Mouse (Mus musculus) hindbrain, embryonic 13.5 days (tissue): ENCODE data around the gene Phyhipl. TPM values are rescaled to one million over a fixed set of nuclear protein-coding genes. Genes with fewer than 3 reads are reported as not detected.

ENCODE experiments used
- ATAC-seq: fragments of 200-750 bp; cut with Nextera tagmentation; 2 replicates; pipeline ENCODE4 v1.8.0; 2017; ENCODE audit warnings: moderate TSS enrichment; ENCODE audit not compliant: low FRiP score
- H3K27ac ChIP-seq: fragments of 300-500 bp; sonication (generic); 2 replicates; pipeline ENCODE4 v1.5.1; 2015; ENCODE audit warnings: inconsistent platforms, mild to moderate bottlenecking, moderate library complexity
- H3K27me3 ChIP-seq: fragments of 300-500 bp; sonication (generic); 2 replicates; pipeline ENCODE4 v1.6.1; 2015; ENCODE audit warnings: mild to moderate bottlenecking, inconsistent platforms
- H3K36me3 ChIP-seq: fragments of 300-500 bp; sonication (generic); 2 replicates; pipeline ENCODE4 v1.6.1; 2015; ENCODE audit warnings: mild to moderate bottlenecking, inconsistent platforms
- H3K4me1 ChIP-seq: fragments of 300-500 bp; sonication (generic); replicated peaks from 2 replicates; pipeline ENCODE4 v1.6.1; 2015; ENCODE audit warnings: inconsistent platforms
- H3K4me2 ChIP-seq: fragments of 300-500 bp; sonication (generic); 2 replicates; pipeline ENCODE4 v1.6.1; 2015; ENCODE audit warnings: inconsistent platforms, mild to moderate bottlenecking, moderate library complexity
- H3K4me3 ChIP-seq: fragments of 300-500 bp; sonication (generic); 2 replicates; pipeline ENCODE4 v1.5.1; 2015; ENCODE audit warnings: mild to moderate bottlenecking, inconsistent platforms
- H3K9ac ChIP-seq: fragments of 300-500 bp; sonication (generic); 2 replicates; pipeline ENCODE4 v1.6.1; 2015; ENCODE audit warnings: mild to moderate bottlenecking, inconsistent platforms
- H3K9me3 ChIP-seq: fragments of 300-500 bp; sonication (generic); 2 replicates; pipeline ENCODE4 v1.6.1; 2016; ENCODE audit warnings: inconsistent platforms
- WGBS: fragments of 180-500 bp; shearing (Covaris S2); methylation state at CpG from one replicate; pipeline ENCODE4 v1.1.7; 2015; 5-methylcytosine and 5-hydroxymethylcytosine counted together
- polyA plus RNA-seq: library from polyadenylated mRNA; unstranded; fragments of >200 nt; fragmentation: Nextera tagmentation; extraction: Ambion mirVana; gene quantifications from 2 replicates; pipeline ENCODE4 v1.2.1, GENCODE M21; 2015

The Phyhipl gene
- polyA plus RNA-seq, 1 experiment from 2014 or later: 252 TPM

DNA sequence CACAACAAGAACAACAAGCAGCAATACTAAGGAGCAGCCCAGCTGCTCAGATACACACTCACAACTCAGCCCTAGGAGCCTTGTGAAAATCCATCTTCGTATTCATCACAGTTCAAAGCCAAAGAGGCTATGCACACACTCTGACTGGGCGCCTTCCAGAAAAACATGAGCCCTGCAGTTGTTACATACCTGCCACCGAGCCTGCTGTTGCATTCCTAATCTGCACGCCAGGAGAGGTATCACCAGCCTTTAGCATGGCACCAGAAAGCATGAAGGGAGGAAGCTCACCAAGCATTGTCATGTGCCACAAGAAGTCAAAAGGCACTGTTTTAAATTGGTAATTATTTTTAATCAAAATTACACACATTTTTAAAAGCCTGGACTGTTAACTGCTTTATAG, 1.1 kb downstream of the Phyhipl start:
- Histone ChIP-seq H3K4me1 (peaks cover 34% of the 10 kb centered on the region), H3K27me3 (no peaks in the 10 kb centered on the region), H3K4me3 (no peak overlapping the region), H3K4me2 (no peak overlapping the region), H3K9ac (no peak overlapping the region), H3K36me3 (no peaks in the 10 kb centered on the region), H3K9me3 (no peaks in the 10 kb centered on the region), H3K27ac (no peak overlapping the region)
- WGBS: 81% methylated on average over 4 of the region's 4 CpGs
- no peak for ATAC-seq

DNA sequence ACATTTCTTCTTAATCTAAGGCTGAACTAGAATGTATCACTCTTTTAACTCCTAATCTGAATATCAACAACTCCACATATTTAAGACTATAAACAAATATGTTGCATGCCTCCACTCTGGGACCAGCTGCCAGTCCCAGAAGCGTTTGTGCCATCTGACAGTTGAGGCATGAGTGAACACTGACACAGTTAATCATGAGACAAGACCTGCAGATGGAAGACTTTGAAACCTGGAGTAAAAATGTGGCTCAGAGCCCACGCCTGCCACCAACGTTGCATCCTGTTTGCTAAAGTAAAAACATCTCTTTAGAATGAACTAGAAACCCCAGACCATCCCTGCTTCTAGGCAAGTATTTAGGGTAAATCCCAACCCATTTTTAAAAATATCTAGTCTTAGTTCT, 1.6 kb downstream of the Phyhipl start:
- peaks cover 34% of the 10 kb centered on the region for H3K4me1 ChIP-seq
- no peak for ATAC-seq
- no peak overlapping the region for H3K27ac ChIP-seq
- no peak overlapping the region for H3K4me2 ChIP-seq
- H3K9me3 ChIP-seq: no peaks in the 10 kb centered on the region
- H3K27me3 ChIP-seq: no peaks in the 10 kb centered on the region
- no peaks in the 10 kb centered on the region for H3K36me3 ChIP-seq
- no peak overlapping the region for H3K9ac ChIP-seq
- whole genome bisulfite sequencing: 61% methylated on average over 3 of the region's 3 CpGs
- H3K4me3 ChIP-seq: no peak overlapping the region

DNA sequence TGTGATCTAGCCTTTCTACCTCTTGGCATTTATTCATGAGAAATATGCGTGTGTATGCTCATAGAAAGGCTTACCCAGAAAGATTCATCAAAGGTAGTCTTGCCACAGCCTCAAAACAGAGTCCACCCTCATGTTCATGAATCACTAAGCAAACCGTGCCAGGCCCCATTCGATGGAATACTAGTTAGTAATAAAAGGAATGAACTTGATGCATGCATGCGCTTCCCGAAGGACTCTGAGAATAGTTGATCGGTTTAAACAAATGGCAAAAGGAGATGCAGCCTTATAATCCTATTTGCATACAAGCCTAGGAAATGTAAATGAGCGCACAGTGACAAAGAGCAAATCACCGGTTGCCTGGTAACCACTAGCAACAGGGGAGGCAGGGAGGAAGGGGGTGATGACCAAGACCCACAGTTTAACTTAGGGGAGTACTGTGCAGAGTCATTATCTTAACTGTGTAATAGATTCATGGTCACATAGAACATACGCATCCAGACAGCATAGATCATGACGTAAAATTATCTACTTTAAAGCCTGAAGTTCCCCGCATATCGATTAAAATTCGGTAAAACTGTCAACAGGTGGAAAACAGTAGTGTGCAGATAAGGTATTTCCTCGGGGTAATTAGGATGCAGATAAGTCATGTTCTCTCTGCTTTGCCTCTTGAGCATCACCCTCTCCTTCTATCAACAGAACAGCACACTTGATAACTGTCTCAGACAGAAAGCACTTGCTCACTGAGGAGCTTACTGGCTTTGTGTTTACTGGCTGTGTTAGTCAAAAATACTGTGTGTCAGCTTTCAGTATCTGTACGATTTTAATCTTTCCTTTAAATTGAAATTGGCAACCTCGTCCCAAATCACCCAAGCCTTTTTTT, 3.8 kb downstream of the Phyhipl start:
- Histone ChIP-seq H3K36me3 (no peaks in the 10 kb centered on the region), H3K9ac (no peak overlapping the region), H3K4me1 (peaks cover 34% of the 10 kb centered on the region), H3K4me2 (peak overlapping the region; percentile 35), H3K27ac (peak overlapping the region; percentile 35; the same call in 1 of the 2 replicates), H3K4me3 (no peak overlapping the region), H3K9me3 (no peaks in the 10 kb centered on the region), H3K27me3 (no peaks in the 10 kb centered on the region)
- WGBS: 28% methylated on average over 16 of the region's 16 CpGs
- ATAC-seq: peak; percentile 69; the same call in 1 of the 2 replicates

DNA sequence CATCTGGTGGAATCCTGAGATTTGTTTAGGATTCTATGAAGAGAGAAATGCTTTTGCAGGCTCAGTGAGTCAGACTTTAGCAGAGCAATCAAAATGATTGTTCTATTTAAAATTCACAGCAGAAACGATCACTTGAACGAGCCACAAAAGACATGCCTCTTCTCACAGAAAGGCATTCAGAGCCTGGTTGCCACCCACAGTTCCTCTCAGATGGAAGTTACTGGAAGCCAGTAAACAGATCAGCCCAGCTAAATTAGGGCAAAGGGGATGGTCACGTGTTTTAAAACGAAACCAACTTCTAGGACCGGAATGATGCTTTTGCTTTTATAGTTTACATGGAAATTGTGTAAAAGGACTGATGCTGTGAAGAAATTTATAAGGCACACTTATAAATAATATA, 6.9 kb downstream of the Phyhipl start:
- Histone ChIP-seq H3K4me1 (peaks cover 12% of the 10 kb centered on the region), H3K9ac (no peak overlapping the region), H3K27ac (no peak overlapping the region), H3K4me3 (no peak overlapping the region), H3K36me3 (no peaks in the 10 kb centered on the region), H3K9me3 (no peaks in the 10 kb centered on the region), H3K4me2 (no peak overlapping the region), H3K27me3 (no peaks in the 10 kb centered on the region)
- no peak for ATAC-seq
- WGBS: 57% methylated on average over 5 of the region's 5 CpGs

DNA sequence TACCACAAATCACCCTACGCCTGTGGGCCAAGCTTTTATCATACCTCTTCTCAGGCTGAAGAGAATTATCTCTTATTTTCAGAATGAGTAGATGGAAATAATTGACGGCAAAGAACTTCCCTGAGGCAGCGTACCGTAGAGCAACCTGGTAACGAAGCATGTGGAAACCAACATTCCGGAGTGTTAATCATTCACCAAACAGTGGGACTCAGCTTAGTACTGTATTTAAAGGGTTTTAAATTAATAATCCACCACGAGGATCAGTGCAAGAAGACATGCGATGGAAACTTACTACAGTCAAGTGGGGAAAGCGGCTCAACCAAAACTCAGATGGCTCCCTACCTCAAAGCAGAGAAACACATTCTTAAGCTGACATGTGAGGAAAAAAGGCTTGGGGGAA, 12.6 kb downstream of the Phyhipl start:
- no peak overlapping the region for H3K4me3 ChIP-seq
- H3K27me3 ChIP-seq: no peaks in the 10 kb centered on the region
- H3K4me1 ChIP-seq: peaks cover 20% of the 10 kb centered on the region
- H3K4me2 ChIP-seq: no peak overlapping the region
- H3K9ac ChIP-seq: no peak overlapping the region
- H3K36me3 ChIP-seq: no peaks in the 10 kb centered on the region
- H3K9me3 ChIP-seq: no peaks in the 10 kb centered on the region
- 75% methylated on average over 9 of the region's 9 CpGs for WGBS
- no peak for ATAC-seq
- no peak overlapping the region for H3K27ac ChIP-seq

DNA sequence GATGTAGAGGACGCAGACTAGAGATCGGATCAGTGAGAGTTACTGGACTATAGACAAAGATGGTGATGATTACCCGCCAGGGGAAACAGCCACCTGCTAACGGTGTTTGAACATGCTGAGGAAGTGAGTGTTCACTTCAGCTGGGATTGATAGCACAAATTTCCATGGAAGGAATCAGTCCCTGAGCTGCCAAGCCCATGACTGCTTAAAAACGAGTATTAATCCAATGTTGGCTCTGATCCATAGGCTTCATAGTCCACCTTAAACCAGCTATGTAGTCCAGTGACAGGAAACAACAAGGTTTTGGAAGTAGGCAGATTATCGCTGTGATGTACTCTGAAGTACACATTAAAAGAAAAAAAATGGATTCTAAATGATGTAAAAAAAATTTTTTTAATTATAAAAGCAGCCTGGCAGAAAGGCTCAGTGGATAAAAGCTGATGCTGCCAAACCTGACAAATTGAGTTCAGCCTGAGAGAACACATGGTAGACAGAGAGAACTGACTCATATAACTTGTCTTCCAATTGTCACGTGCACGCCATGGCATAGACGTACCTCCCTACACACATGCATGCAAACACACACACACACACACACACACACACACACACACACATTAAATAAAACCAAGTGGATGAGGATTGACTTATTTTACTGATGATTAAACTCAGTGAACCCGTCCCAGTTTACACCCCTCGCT, 14.7 kb downstream of the Phyhipl start:
- Histone ChIP-seq H3K27ac (peak overlapping the region; percentile 74), H3K9ac (no peak overlapping the region), H3K9me3 (no peaks in the 10 kb centered on the region), H3K27me3 (no peaks in the 10 kb centered on the region), H3K4me2 (no peak overlapping the region), H3K4me1 (peaks cover 28% of the 10 kb centered on the region), H3K4me3 (no peak overlapping the region), H3K36me3 (no peaks in the 10 kb centered on the region)
- WGBS: 54% methylated on average over 11 of the region's 11 CpGs
- ATAC-seq: no peak

DNA sequence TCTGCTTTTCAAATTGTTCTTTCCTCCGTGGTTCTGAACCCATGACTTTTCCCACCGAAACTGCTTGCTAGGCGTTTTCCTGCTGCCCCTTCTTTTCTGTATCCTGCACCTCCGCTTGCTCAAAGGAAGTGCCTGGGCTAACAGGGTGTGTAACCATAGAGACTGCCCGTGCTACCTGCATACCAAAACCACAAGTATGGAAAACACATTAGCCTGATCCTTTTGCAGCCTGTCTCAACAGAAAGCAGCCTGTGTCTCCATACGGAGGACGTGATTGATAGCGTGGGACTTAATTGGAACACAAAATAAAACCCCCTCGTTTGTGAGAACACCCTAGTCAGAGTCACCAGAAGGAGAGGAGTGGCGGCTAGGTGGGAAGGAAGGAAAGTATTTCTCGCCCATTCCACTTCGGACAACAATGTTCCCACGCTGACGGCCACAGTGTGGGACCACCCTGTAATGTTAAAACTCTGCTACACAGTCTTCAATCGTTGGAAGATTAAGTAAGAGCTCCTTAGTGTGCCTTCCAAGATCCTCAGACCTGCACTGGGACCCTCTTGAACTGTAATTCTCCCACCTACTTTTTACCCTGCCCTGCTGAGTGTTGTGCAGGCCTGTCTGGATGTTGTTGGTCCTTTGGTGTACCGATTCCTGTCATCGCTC, 15.6 kb downstream of the Phyhipl start:
- Histone ChIP-seq H3K9me3 (no peaks in the 10 kb centered on the region), H3K27ac (peak overlapping the region; percentile 74), H3K27me3 (no peaks in the 10 kb centered on the region), H3K36me3 (no peaks in the 10 kb centered on the region), H3K4me3 (no peak overlapping the region), H3K4me2 (no peak overlapping the region), H3K4me1 (peaks cover 28% of the 10 kb centered on the region), H3K9ac (no peak overlapping the region)
- peak; percentile 82 for ATAC-seq
- 21% methylated on average over 17 of the region's 17 CpGs for WGBS

DNA sequence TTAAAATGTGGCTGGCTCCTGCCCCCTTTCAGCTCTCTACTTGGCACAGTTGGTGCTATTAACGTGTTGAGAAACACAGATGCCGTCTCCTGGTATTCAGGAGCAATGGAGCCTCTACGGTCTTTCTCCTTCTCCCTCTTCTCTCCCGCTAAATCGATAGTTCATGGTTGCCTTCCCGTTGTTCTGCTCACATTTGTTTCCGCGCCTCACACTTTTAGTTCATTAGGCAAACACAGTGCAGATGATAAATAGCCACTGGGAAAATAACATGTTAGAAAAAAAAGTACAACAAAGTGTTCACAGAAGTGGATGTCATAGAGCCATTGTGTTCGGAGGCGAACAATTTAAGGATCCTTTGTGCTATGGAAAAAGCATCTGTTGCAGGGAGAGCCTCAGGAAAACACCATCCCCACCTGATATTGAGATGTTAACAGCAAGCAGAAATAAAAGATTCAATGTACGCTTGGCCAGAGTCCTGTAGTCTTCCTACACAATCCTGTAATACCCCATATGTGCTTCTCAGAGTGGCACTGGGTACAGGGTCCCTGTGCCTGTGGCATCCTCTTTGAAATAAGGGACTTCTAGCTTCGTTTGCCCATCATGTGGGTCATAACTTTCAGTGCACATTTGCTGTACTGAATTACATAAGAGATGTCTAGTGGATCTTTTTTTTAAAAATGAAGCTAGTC, 18.0 kb downstream of the Phyhipl start:
- Histone ChIP-seq H3K4me1 (peaks cover 28% of the 10 kb centered on the region), H3K9ac (no peak overlapping the region), H3K9me3 (no peaks in the 10 kb centered on the region), H3K27me3 (no peaks in the 10 kb centered on the region), H3K4me2 (peak overlapping the region; percentile 32), H3K4me3 (no peak overlapping the region), H3K36me3 (no peaks in the 10 kb centered on the region), H3K27ac (peak overlapping the region; percentile 74)
- ATAC-seq: peak; percentile 62
- WGBS: 27% methylated on average over 12 of the region's 12 CpGs

DNA sequence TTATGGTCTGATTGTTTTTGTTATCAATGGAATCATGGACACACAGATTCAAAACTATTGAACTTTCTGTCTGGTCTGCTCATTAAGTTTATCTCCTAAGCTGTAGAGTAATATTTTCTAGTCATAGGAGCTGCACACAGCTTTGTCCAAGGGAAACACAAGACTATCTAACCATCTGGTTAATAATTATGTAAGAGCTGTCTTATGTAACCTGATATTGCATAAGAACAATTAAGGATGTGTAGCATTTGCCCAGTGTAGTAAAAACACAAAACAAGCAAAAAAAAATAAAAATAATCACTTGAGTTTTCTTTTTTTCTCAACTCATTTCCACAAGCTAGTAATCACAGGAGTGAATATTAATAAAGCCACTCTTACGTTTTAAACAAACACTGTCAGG, 20.5 kb downstream of the Phyhipl start:
- Histone ChIP-seq H3K27ac (no peak overlapping the region), H3K4me1 (peaks cover 16% of the 10 kb centered on the region), H3K9me3 (no peaks in the 10 kb centered on the region), H3K27me3 (no peaks in the 10 kb centered on the region), H3K4me2 (no peak overlapping the region), H3K9ac (no peak overlapping the region), H3K4me3 (no peak overlapping the region), H3K36me3 (no peaks in the 10 kb centered on the region)
- ATAC-seq: no peak
- 73% methylated on average over 1 of the region's 1 CpGs for WGBS

DNA sequence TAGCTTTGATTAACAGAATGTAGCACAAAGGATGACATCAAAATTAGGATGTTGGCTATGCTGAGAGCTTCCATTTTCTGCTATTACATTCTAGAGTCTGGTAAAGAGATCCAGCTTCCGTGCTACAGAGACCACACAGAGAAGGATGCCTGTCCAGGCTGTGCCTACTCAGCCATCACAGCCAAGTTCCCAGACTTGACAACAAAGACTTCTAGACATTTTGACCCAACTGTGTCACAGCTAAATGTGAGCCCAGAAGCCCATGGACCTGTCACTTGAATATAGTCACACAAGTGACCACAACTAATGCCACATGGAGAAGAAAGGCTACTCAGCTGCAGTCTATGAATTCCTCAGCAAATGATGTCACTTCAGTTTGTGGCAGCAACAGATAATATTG, 24.6 kb downstream of the Phyhipl start:
- no peak overlapping the region for H3K4me2 ChIP-seq
- H3K4me1 ChIP-seq: no peaks in the 10 kb centered on the region
- H3K9ac ChIP-seq: no peak overlapping the region
- no peaks in the 10 kb centered on the region for H3K36me3 ChIP-seq
- ATAC-seq: no peak
- no peaks in the 10 kb centered on the region for H3K27me3 ChIP-seq
- no peak overlapping the region for H3K4me3 ChIP-seq
- H3K9me3 ChIP-seq: no peaks in the 10 kb centered on the region
- H3K27ac ChIP-seq: no peak overlapping the region
- WGBS: 71% methylated on average over 1 of the region's 1 CpGs

DNA sequence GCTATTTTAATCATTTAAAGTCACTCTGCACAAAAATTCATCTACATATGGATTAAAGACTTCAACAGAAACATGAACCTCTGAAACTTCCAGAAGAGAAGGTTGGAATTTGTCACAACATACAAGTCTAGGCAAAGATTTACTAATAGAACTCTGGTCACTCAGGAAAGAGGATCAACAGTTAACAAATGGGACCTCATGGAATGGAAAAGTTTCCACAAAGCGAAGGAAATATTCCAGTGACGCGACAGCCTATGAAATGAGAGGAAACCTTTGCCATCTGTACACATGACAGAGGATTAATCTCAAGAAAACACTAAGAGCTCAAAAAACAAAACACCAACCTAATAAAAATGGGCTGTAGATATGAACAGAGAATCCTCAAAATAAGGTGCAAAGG, 32.3 kb downstream of the Phyhipl start:
- Histone ChIP-seq H3K4me2 (no peak overlapping the region), H3K27me3 (no peaks in the 10 kb centered on the region), H3K36me3 (no peaks in the 10 kb centered on the region), H3K9ac (no peak overlapping the region), H3K9me3 (no peaks in the 10 kb centered on the region), H3K27ac (no peak overlapping the region), H3K4me3 (no peak overlapping the region), H3K4me1 (0 out of 2 replicates have a peak, but pooled peaks cover 4% of the 10 kb centered on the region)
- ATAC-seq: no peak
- WGBS: 96% methylated on average over 3 of the region's 3 CpGs

DNA sequence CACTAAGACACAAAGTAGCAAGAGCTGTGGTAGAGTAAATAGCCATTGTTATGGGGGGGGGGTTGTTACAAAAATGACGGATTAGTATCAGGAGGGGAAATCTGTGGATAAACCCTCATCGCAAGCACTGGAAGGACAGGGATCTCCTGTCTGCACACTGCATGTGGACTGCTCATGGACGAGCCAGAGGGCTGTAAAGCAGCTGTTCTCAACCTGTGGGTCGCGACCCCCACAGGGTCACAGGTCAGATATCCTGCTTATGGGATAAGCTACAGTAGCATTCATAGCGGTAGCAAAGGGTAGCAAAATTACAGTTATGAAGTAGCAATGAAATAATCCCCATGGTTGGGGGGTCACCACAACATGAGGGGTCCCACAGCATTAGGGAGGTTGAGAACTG, 39.4 kb downstream of the Phyhipl start:
- H3K36me3 ChIP-seq: no peaks in the 10 kb centered on the region
- WGBS: 92% methylated on average over 6 of the region's 6 CpGs
- 0 out of 2 replicates have a peak, but pooled peaks cover 4% of the 10 kb centered on the region for H3K4me1 ChIP-seq
- H3K9me3 ChIP-seq: no peaks in the 10 kb centered on the region
- H3K4me2 ChIP-seq: no peak overlapping the region
- no peak overlapping the region for H3K9ac ChIP-seq
- H3K4me3 ChIP-seq: no peak overlapping the region
- no peak for ATAC-seq
- no peak overlapping the region for H3K27ac ChIP-seq
- H3K27me3 ChIP-seq: no peaks in the 10 kb centered on the region
